Mouse (Mus musculus) c-Kit-negative CD71-positive TER-119-positive erythroid progenitor cells, embryonic 14.5 days (primary cell): Measurements from ENCODE around the gene Cry2.
"Not testable (repeated sequence)": the region's sequence is repeated elsewhere in the genome, so short reads cannot be mapped to it uniquely, and the experiment has no call there.

Experiments
- DNase-seq: peaks from one replicate; pipeline ENCODE4 v3.0.0-alpha.2; 2013; ENCODE audit warnings: low read depth, low spot score

The Cry2 gene

DNA sequence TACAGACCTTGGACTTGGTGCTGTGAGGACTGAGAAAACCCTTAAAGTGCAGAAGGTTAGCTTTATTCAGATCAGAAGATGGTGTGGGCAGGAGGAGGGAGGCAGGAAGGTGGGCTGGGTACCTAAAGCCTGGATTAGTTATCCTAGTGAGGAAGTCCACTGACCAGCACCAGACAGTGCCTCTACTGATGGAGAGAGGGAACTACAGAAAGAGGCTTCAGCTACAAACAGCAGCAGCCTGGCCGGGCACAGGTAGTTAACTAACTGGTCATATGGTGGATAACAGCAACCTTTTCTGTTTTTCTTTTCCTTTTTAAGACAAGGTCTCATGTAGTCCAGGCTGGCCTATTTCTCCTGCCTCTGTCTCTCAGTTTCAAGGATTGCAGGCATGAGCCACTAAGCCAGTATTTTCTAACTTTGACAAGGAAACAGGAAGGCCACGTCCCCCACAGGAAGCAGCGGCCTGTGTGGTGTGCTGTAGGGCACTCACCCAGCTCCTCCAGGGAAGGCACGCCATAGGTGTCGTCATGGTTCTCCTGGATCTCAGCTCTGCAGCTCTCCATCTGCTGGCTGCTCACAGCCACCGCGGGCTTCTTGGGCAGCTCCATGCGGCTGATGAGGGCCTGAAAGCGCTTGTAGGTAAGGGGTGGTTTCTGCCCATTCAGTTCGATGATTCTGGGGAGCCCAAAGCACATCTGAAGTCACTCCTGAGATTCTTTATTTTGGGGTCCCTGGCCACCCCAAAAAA, 11.3 kb downstream of the Cry2 start:
- DNase-seq = no peak

DNA sequence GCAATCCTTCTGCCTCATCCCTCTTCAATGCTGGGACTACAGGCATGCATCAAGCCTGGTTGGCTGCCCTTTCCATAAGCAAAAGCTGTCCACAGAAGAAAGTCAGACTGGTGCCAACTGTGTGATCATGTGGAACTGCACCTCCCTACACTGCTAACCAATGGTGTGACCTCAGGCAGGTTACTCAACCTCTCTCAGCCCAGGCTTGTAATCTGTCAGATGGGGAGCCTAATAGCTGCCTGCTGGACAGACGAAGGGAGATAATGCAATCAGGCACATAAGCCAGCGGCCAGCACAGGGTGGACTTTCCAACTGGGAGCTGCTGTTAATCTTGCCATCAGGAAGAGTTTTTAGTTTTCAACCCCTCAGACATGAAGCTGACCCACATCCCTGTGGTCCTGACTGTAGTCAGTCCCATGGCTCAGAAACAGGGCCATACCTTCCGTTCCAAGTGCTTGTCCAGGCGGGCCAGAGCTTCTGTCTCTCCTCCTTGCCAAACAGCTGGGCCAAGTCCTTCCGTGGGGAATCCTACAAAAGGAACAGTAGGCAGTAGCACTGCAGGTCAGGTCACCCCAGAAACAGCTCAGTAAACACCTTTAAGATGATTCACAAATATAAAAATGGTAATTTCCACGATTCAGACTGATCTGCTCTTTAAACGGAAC, 12.0 kb downstream of the Cry2 start:
- DNase-seq = no peak

DNA sequence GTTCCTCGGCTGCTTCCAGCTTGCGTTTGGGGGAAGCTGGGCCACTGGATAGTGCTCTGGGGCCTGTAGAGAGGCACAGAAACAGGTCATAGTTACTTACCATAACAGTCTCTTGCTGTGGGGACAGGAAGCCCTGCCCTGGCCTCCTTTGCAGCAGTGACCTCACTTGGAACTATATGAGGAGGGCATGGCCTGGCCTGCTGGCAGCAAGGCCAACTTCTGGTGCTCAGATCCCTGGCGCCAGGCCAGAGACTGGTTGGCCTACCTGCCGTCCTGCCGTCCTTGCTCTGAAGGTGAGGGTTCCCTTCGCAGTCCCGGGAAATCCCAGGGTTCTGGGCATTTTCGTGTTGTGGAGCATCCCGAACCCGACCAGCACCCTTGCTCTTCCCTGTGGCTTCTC, 22.1 kb downstream of the Cry2 start:
- DNase-seq = no peak

DNA sequence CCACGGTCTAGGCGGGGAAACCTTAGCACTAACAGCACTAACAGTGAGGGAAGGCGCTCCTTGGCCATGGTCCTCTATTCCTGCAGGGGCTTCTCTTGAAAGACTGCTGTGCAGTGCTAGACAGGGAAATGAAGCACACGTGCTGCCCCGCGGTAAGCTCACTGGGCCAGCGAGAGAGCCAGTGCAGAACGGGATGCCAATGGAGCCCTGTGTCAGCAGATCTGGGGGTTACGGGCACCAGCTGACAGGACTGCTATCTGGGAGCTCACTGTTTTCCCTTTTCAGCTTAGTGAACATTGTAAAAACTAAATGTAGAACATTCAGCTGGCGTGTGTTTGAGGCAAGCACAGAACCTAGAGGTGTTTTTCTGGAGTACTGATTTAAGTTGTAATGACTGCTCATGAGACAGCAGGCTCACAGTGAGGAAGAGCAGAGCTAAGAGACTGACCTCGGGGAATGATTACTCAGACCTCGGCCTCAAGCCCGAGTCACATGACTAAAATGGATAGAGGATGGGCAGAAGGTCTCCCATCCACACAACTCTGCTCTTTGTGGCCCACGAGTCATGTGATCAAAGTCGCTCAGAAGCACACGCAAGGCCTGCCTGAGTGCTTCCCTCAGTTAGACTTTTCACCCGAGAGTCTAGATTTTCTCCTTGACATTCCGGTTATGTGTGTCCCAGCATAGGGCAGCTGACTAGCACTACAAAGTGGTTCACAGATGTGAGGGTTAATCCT, 25.4 kb downstream of the Cry2 start:
- DNase-seq = no peak

DNA sequence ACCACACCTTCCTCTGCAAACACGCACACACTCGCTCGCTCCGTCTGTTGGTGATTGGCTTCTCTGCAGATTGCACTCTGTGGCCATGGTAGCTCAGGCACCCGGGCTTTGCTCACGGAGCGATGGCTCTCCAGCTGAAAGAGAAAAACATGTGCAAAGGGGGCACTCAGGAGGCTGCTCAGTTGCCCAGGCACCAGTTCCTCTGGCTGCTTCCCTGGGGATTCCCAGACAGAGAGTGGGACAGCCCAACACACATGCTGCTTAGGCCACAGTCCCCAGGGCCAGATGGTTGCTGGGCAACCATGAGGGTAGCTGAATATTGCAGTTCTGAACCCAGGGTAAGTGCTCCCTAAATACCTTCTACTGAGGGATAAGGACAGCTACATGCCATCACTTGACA, 28.2 kb downstream of the Cry2 start:
- no peak for DNase-seq

DNA sequence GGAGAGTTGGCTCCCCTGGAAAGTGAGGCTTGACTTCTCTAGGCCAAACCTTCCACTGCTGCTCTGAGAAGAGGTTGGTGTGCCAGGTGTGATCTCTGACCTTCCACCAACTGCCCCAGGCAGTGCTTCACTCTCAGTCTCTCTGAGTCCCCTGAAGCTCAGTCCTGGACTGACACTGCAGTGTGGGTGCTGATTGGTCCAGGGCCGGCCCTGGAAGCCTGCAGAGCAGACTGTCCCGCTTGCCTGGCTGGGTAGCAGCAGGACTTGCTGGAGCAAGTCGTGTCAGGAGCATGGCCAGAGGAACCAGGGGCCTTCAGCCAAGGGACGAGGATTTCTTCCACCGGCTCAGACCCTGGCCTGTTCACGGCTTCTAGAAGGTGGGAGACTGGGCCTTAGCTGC, 29.1 kb downstream of the Cry2 start:
- no peak for DNase-seq

DNA sequence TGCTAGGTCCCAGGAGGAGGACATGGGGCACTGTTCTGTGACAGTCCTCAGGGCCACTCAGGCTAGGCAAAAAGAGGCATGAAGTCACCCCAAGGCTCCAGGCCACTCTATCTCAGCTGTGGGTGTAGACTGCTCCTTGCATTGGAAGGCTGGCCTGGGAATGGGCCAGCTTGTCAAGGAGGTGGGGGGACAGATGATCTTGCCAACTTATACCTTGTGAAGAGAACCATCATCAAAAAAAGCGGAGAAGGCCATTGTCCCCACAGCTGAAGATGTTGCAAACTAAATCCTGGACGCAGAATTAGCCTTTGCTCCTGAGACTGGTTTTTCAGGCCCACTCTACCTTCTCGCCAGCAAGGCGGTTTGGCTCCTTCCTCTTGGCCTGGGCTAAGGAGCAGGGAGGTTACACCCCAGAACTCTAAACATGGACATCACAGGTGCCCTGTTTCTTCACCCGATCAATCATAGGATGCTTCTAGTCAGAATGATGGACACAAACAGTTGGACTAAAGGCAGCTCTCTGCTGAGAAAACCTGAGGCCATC, 30.0 kb downstream of the Cry2 start:
- DNase-seq = no peak

DNA sequence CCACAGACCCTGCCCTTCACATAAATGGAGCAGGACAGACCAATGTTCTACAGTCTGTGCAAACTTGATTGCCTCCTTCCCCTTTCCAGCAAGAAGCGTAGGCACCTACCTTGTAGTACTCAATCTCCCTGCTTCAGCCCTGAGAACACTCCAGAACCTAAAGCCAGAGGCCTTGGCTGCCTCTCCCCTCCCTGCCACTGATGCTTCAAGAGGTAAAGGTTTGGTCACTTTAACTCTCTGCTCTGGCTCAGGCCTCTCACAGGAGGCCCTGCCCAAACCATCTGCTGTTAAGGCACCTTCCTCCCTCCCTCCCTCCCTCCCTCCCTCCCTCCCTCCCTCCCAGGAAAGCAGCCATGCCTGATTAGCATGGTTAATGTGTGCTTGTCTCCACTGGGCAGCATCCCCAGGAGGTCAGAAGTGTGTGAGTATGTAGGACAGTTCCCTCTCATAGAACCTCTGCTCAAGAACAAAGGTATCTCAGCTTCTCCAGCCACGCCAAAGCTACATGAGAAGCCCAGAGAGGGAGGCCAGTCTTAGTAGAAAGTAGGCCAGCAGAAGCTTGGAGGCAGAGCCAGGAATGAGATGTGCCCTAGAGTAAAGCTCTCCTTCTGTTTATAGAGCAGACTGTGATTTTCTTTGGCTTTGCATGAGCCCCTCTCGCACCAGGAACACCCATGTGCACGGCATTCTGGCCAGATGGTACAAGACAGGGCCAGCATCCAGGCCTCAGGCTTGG, 31.1 kb downstream of the Cry2 start:
- no peak for DNase-seq

DNA sequence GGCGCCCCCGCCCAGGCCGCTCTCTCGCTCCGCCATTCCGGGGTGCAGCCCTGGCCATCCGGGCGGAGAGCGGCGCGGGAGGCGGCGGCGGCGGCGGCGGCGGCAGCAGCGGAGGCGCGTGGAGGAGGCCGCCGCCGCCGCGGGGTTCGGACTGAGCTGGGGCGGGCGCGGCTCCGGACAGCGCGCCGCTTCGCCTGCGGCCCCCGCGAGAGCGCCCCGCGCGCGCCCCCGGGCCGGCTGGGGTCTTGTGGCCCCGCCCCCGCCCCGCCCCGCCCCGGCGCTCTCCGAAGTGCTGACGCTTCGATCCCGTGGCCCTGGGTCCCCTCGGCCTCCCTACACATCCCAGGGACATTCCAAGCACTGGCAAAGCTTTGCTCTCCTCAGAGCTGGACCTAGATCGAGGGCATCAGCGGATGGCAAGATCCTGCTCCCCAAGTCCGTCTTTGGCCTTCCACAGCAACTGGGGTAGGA, 32.7 kb downstream of the Cry2 start, which contains the start of gene Mapk8ip1:
TSS of gene Mapk8ip1 (minus strand) at position 173 of the 471 bp plus-strand sequence.
- DNase-seq = no peak

DNA sequence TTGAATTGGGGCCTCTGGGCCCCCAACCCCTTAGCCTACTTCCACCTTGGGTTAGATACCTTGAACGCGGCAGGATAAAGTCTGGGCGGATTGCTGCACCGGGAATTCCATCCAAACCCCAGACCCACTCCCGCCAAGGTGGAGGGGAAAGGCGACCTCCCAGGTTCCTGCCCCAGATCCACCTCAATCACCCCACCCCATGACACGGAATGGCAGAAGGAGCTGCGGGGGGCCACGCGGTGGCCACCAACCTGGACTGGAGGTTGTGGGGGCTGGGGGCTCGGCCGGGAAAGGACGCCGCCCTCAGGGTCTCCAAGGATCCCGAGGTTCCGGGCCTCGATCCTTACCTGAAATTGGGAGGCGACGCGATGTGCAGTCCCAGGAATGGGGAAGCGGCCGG, 33.2 kb downstream of the Cry2 start:
- DNase-seq = no peak

DNA sequence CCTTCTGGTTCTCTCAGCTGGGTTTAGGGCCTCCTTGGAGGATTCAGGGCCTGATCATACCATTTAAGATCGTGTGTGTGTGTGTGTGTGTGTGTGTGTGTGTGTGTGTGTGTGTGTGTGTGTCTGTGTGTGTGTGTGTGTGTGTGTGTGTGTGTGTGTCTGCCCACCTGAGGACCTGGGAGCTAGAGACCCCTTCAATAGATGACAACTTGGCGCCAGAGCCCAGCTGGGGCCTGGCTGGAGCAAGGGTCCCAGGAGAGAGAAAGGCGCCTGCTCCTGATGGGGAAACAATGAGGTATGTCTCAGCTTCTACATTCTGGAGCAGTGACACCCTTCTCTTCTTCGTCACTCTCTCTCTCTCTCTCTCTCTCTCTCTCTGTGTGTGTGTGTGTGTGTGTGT, 34.0 kb downstream of the Cry2 start:
- not testable (repeated sequence) for DNase-seq

DNA sequence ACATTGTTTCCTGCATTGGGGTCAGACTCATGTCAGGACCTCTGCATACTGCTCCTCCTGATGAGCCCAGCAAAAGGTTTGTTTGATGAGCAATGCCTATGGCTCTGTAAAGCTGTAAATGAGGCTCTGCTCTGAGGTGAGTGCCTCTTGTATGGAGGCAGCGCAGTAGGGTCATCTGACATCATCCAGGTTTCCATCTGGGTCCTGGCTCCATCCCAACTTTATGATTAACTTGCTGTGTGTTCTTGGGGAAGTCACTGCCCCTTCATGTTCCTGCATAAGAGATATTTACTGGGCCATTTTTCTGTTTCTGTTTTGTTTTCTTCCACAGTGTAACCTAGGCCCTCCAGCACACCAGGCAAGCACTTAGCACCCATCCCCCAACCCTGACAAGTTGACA, 36.4 kb downstream of the Cry2 start:
- no peak for DNase-seq

DNA sequence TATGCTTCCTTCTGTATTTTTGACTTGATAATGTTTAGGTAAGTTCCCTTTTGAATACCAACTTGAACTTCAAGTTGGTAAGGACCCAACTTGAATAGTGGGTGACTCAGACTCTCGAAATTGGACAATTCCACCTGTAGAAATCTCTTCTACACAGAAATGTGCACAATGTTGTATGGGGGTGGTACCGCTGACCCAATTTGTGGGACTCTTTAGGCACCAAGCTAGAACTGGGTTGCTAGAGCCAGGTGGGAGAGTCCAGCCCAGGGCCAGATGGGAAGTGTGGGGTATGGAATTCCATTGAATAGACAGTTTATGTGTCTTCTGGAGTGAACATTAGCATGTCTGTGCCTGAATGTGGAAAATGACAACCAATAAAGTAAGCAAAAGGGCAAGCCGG, 38.3 kb downstream of the Cry2 start:
- DNase-seq = no peak

DNA sequence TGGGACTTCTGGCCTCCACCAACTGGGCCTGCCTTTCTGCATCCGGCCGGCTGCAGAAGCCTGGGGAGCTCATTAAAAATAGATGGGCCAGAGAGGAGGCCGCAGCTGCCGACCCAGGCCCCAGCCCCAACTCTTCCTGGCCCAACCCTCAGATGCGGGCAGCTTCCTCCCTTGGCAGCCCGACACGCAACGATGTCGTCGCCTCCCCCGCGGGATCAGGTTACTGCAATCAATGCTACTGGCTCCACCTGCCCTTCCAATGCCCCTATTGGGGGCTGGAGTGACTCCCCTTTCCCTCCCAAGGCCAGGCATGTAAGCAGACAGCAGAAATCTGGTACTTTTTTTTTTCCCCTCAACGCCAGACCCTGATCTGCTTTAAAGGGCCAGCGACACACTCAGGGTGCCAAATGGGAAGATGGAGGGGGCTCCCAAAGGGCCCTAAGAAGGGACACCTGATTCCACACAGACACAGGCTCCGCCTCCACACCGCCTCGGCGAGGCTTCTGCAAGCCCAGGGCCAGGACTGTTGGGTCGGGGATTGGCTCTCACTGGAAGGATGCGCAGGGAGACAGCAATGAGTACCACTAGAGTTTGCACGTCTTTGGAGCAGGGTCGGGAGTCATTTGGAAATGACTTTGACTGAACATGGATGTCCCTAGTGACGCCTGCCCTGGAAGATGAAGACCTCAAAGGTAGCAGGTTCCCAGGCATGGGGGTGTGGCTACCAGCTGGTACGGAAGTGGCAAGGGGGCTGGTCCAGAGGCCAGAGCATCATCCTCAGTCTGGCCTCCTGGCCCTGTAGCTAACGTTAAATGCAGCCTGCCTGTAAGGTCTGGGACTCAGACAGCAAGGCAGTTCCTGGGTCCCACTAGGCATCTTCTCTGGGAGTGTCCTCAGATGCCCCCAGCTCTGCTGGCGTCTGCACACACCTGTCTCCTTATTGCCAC, 41.3 kb downstream of the Cry2 start:
- DNase-seq = no peak

DNA sequence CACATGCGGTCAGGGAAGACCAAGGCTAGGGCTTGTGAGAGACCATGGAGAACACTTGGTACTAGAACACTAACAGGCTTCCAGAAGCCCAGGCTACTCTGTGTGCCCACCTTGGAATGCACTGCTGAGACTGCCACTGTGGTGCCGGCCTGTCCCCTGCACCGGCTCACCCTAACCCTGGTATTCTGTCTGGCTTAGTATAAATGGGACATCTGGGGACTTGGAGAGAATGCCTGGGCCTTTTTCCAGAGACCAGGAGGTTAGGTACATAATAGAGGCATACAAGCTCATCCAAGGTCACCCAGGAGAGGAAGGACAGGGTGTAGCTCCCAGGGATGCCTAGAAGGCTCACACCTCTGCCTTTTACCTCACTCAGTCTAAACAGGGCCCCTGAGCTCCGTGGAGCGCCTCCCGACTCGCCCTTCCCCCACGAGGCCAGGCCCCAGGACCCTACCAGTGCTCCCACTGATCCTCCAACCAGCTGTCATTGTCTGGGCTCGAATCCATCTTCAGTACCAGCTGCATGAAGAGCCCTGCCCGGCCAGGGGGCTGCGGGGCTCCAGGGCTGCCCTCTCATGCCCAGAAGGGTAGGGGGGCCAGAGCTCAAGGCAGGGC, 42.0 kb downstream of the Cry2 start:
- DNase-seq = no peak

DNA sequence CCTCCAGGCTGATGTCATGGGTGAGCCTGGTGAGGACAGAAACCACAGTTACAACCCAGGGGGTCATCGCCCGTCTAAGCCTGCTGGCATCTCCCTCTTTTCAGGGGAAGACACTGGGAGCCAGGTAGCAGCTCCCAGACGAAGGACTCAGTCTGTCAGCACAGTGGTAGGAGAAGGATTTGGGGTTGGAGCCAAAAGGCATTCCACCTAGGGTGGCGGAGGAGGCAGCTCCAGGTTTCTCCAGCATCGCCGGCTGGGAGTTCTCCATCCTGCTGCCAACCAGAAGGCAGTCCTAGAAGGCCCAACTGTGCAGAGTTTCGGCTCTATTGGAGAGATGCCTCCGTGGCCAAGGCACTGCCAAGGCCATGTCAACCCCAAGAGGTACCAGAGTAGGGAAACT, 42.7 kb downstream of the Cry2 start:
- DNase-seq = no peak

DNA sequence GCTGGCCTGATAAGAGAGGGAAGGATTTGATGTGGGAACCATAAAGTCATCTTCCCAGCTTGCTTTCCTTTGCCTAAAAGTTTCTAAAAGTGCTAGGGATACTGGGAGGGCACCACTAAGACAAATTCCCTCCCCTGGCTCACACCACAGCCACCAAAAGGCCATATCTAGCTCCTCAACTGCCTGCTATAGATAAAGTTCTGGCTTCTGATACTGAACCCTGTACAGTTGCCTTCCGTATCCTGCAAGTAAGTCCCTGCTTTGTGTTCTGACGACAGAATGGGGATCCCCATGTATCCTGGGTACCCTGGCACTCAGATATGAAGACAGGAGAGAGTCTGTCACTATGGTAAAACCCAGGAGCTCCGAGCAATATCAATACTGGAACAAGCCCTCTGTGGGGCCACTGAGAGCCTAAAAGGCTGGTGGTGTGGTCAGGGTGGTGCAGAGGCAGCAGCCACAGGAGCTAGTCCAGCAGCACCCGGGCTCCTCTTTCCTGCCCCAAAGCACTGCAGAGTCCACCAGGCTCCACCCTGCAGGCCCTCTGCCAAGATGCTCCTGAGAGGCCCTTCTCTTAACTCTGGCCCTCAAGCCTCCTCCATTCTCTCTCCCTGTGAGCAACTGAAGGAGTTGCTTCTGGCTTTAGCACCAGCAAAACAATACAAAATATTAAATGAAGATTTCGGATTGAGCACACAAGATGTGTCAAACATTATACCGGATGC, 43.5 kb downstream of the Cry2 start:
- DNase-seq = no peak

DNA sequence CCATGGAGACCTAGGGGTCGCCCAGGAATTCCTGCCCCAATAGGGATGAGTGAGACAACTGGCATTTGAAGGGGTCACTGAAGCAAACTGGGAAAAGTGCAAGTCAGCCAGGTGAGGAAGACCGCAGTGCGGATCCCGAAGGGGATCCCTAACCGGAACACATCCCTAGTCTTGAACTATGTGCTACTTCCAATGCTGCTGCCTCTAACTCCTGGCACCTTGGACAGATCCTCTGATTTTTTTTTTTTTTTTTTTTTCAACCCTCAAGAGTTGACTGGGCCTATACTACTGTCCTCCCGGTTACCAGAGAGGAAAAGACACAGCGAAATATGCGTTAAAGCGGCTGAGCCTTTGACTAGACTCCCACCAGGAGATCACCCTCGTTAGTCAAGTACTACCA, 44.2 kb downstream of the Cry2 start:
- no peak for DNase-seq

DNA sequence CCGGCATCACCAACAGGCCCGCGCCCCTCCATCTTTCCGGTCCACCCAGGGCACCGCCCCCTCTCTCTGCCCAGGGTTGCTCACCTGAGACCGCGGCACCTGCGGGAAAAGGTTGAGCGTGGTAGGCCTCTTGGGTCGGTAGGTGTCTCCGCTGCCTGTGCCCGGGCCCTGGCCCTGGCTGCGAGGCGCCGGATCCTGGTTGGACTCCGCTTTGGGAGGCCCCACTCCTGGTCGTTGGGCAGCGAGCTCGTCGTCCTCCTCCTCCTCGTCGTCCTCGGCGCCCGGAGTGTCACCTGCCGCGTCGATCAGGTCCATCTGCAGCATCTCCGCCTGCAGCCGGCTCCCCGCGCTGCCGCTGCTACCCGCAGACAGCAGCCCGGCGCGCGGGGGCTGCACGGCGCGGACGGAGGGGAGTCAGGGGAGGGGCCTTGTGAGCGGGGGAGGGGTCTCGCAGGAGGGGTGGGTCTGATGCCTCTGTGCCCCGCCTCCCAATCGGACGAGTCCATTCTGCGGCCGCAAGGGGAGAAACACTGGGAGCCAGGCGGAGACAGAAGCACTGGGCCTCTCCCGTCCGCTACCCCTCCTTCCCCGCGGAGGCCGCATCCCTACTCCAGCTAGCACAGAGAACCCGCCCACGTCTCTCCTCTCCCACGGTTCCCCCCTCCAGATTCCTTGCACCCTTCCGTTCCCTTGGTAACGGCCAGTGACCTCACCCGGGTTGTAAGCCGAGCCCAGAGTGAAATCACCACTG, 44.8 kb downstream of the Cry2 start:
- no peak for DNase-seq
